Mouse (Mus musculus): ENCODE data around the gene Caskin2. TPM values are rescaled to one million over a fixed set of nuclear protein-coding genes. Genes with fewer than 3 reads are reported as not detected.
"Not testable (repeated sequence)": the region's sequence is repeated elsewhere in the genome, so short reads cannot be mapped to it uniquely, and the experiment has no call there.

The Caskin2 gene
- 10 to 100 TPM; 59.4 to 60.9 TPM for total RNA-seq (2021)

DNA sequence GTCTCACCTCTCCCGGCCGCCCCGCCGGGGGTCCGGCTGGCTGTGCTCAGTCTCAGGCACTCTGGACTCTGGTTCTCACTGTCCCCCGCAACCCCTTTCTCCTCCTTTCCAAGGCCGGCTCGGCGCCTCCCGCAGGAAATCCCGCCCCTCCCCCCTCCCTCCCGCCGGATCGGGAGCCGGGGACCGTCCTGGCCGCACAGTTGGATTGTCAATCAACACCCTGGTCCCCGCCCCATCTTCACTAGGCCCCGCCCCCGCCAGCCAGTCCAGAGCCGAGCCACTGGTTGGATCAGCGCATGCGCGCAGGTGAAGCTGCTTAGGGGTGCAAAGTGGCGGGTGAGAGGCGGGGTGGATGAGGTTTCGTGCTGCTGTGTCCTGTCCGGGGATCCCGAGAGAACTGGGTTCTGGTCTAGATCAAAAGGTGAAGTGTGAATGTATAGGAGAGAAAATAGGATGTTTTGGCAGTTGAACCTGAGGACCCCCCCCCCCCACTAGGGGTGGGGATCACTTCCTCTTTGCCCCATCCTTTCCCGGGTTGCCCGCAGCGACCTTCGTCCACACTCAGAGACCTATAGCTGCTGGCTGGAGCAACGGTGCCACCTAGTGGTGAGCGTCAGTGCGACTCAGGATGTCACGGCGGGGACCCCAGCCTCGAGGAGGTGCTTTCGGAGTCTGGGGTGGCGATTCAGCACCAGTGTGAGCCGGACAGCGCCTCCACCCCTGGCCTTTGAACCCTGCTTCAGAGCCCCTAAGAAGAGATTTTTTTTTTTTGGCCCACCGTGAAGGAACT, at the start of gene Caskin2:
Gene Caskin2, minus strand, starts transcription at position 133 of the 790 bp plus-strand sequence.
- DNase-seq = peak; percentile 97 to 98
- intact Hi-C loops (cut with DNase I) = loop anchor here (1.0 to 5.0 kb wide), 3 partner anchors 91 to 183 kb away; no protein-coding TSS in a partner anchor

GRCm38 (mm10) chr11:115859143-115859945, 45.9 kb upstream of the Caskin2 start:
- peak; percentile 92 to 94 for DNase-seq
- intact Hi-C loops (cut with DNase I) = loop anchor here (1.0 to 2.0 kb wide), 3 partner anchors 19 to 137 kb away; partner anchors contain the start of gene Llgl2

- intact Hi-C loops (cut with DNase I) = loop anchor here (2.0 kb wide), 2 partner anchors 18 to 34 kb away; partner anchors contain the start of gene Llgl2
- no peak for DNase-seq
These were observed 44.9 kb upstream of the Caskin2 start, which contains the start of gene Myo15b for GRCm38 (mm10) chr11:115858354-115858753. Gene Myo15b, plus strand, starts transcription at chr11:115858406.

DNA sequence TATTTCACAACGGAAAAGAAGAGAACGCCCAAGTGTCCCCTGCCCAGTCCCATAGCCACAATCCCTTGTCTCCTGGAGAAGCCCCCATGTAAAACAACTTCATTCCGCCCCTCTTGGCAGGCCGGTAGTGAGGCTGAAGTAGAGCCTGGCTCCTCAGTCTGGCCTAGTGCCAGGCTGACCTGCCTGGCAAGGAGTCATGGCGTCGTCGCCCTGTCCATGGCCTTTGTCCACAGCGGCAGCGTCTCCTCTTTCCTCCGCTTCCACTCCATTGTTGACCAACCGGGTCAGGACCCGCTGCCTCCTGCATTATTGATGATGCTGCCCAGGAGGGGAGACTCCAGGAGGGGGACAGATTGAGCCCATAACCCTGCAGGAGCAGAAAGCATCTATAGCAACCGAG, 44.5 kb upstream of the Caskin2 start:
- peak in 1 of 2 experiments; percentile 36 for DNase-seq
- intact Hi-C loops (cut with DNase I) = loop anchor here (2.0 kb wide), 2 partner anchors 17 to 33 kb away; partner anchors contain the start of gene Llgl2

GRCm38 (mm10) chr11:115857146-115857545, 43.7 kb upstream of the Caskin2 start:
- intact Hi-C loops (cut with DNase I) = not testable (repeated sequence)

GRCm38 (mm10) chr11:115854674-115855073, 41.2 kb upstream of the Caskin2 start:
- DNase-seq = no peak
- intact Hi-C loops (cut with DNase I) = no loop called here

More at GRCm38 (mm10) chr11:115857146-115857545, 43.7 kb upstream of the Caskin2 start:
- DNase-seq = not testable (repeated sequence)

- intact Hi-C loops (cut with DNase I) = no loop called here
- DNase-seq = no peak
These were observed 32.4 kb upstream of the Caskin2 start for GRCm38 (mm10) chr11:115845819-115846218.

DNA sequence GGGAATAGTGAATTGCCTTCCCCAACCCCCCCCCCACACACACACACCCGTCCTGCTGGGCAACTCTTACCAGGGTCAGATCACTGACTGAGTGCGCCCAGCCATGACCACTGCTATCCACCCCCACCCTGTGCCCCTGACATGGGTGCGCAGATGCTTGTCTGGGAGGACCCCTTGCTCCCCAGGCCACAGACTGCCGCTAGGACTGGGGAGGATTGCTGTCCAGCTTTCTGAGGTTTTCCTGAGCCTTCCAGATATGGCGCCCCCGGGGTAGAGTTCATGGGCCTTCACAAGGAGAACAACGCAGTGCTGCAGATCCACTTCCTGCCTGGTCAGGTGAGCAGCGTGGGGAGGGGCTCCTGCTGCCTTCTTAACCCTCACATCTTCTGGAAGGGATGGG, 30.8 kb upstream of the Caskin2 start:
- no peak for DNase-seq
- intact Hi-C loops (cut with DNase I) = no loop called here

- DNase-seq = no peak
- intact Hi-C loops (cut with DNase I) = no loop called here
These were observed 30.4 kb upstream of the Caskin2 start for GRCm38 (mm10) chr11:115843891-115844239.

- intact Hi-C loops (cut with DNase I) = no loop called here
- no peak for DNase-seq
These were observed 29.9 kb upstream of the Caskin2 start for GRCm38 (mm10) chr11:115843141-115843890.

DNA sequence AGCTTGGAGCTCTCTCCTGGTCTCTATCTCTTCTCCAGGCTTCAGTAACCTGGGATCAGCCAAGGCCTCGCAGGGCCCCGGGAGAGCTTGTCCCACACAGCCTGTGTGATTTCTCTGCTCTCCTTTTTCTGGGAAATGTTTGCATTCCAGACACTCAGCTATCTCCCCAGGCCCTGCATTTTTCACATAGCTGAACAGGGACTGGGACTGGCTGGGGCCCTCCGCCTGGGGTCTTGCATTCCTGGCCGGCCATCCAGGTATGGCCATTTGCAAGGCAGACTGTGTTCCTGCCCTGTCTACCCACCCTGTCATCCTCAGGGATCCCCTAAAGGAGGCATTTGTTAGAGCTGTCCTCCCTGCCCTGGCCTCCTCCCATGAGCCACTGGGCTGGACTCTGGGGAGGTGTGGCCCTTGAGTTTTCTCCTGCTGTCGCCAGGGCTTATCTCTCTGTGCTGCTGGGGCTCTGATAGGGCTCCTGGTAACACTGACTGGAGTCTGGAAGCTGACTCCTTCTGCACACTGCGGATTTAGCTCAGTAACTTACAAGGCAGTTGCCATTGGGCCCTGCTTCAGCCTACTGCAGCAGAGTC, 28.6 kb upstream of the Caskin2 start:
- intact Hi-C loops (cut with DNase I) = loop anchor here (2.0 kb wide), 1 partner anchor 17 kb away; the partner anchor contains the start of gene Myo15b
- DNase-seq = peak; percentile 77 to 83

DNA sequence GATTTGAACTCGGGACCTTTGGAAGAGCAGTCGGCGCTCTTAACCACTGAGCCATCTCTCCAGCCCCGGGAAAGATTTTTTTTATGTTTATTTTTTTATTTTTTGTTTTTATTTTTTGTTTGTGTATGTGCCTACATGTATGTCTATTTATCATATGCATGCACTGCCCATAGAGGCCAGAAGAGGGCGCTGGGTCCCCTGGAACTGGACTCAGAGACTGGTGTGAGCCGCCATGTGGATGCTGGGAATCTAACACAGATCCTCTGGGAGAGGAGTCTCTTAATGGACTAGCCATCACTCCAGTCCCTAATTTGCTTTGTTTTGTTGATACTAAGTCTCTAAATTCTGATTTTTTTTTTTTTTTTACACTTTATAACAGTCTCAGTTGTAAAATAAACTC, 27.6 kb upstream of the Caskin2 start:
- no peak for DNase-seq
- intact Hi-C loops (cut with DNase I) = loop anchor here (2.0 kb wide), 1 partner anchor 18 kb away; the partner anchor contains the start of gene Myo15b

GRCm38 (mm10) chr11:115839732-115840131, 26.3 kb upstream of the Caskin2 start:
- peak in 1 of 2 experiments; percentile 20 for DNase-seq
- intact Hi-C loops (cut with DNase I) = loop anchor here (2.0 to 10.0 kb wide), 2 partner anchors 19 to 355 kb away; partner anchors contain the start of gene Myo15b

- peak; percentile 51 to 62 for DNase-seq
- intact Hi-C loops (cut with DNase I) = loop anchor here (10.0 kb wide), 1 partner anchor 354 kb away; no protein-coding TSS in a partner anchor
These were observed 25.5 kb upstream of the Caskin2 start for GRCm38 (mm10) chr11:115838895-115839311.

DNA sequence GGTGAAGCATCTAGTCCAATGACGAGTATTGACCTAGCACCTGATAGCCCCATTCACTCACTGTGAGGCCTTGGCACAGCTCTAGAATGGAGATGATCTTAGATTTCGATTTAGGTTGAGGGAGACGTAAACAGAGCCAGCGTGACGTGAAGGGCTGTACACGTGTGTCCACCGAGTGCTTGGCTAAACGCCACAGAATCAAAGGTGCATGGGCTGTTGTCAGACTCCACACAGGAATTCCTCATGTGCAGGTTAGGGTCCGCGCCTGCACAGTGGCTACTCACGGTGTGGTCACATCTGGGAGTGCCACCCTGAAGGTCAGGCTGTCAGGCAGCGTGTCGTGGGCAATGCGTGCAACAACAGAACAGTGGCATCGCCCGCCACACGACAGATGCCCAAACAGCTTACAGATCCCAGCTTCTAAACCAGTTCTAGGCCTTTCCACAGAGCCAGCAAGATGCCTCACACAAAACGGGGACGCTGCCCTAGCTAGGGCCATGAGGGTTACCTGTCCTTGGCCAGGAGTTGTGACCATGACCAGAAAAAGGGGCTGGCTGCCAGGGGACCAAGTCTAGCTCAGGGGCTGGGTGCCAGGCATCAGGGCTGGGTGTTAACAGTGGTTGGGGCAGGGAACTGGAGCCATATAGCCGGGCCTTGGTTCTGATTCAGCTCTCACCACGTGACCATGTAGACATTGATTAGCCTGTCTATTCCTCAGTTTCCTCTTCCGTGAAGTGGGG, 24.3 kb upstream of the Caskin2 start:
- intact Hi-C loops (cut with DNase I) = loop anchor here (10.0 kb wide), 1 partner anchor 353 kb away; no protein-coding TSS in a partner anchor
- DNase-seq = no peak

DNA sequence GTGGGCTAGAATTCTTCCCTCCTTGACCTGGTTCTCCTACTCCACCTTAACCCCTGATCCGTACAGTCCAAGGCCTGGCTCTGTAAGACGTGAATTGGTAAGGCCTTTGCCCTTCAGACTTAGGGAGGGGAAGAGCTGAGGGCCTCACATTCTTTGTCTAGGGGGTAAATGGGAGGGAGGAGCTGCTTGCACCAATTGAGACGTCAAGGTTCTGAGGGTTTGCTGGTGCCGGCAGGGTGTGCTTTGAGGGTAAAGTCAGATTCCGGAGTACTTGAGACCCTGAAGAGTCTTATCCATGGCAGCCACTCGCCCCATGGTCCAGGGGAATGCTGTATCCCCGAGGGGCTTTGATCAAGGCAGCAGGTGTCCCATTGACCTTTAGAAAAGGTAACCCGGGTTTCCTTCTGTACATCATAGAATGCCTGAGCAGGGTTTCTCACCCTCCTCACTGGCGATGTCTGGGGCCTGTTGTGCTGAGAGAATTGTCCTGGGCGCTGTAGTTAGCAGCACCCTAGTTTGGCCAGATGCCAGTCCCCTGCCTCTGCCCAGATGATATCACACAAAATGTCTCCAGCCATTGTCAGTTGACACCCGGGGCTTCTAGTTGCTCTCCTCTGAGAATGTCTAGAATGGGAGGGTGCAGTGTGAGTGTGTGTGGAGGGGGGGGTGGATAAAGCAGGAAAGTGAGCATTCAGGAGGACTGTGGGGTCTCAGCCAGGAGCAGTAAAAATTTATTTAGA, 23.4 kb upstream of the Caskin2 start:
- DNase-seq = peak in 1 of 2 experiments; percentile 36
- intact Hi-C loops (cut with DNase I) = loop anchor here (10.0 kb wide), 1 partner anchor 352 kb away; no protein-coding TSS in a partner anchor

DNA sequence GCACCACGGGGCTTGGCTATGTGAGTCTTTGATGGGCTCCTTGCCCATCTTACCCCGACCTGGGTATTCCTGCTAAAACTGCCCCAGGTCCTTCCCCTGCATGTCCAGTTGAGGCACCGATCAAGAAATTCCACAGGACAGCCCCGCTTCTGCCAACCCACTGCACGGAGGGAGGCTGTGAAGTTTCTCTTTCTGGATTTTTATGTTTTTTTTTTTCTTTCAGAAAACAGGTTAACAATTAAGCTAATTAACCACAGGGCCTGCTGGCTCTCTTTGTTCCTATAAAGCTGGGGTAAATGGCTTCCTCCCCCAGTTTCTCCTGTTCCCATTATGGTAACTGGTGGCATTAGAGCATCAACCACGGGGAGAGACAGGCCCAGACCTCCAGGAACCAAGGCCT, 20.6 kb upstream of the Caskin2 start:
- intact Hi-C loops (cut with DNase I) = loop anchor here (10.0 kb wide), 1 partner anchor 349 kb away; no protein-coding TSS in a partner anchor
- DNase-seq = no peak

DNA sequence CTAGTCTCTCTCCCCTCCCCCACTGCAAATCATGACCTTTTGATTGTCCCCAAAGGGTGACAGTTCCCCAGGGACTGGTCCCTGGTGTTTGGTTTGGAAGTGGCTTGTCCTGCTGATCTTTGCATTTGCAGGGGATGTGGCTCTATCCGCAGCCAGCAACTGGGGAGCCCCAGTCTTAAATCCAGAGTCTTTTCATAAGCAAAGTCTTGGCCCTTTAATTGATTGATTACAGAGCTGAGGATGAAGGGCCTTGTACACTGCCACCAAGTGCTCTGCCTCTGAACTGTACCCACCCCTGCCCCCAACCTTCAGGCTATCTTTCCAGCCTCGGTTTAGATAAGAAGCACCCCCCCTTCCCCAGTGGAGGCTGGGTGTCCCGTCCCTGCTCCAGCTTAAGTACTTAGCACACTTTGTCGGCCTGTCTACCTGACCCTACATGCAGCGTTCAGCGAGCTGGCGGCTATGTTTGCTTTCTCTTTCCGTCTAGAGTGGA, 19.6 kb upstream of the Caskin2 start:
- DNase-seq = peak; percentile 29 to 50

More for the DNA sequence above, 19.6 kb upstream of the Caskin2 start:
- intact Hi-C loops (cut with DNase I) = loop anchor here (10.0 kb wide), 1 partner anchor 348 kb away; no protein-coding TSS in a partner anchor

Measured in heart, postnatal 10 days (tissue).